Mouse (Mus musculus): ENCODE data around the gene Vac14.
"Not testable (repeated sequence)": the region's sequence is repeated elsewhere in the genome, so short reads cannot be mapped to it uniquely, and the experiment has no call there.

The Vac14 gene

DNA sequence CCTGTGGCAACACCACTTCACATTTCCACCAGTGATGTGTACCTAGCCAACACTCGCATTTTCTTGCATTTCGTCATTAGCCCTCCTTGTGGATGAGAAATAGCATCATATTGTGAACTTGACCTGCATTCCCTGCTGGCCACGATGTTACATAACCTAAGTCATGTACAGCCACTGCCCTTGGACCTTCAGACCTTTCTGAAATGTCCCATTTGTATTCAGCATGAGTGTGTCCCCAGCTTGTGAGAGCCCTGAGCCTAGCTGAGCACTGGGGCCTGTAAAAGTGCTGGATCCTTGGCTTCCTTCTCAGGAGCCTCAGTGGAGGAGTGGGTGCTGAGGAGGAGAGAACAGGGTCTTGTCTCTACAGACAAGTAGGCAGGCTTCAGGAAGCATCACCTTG lies 27.0 kb downstream of the Vac14 start:
- in situ Hi-C loops (cut with MboI, MseI), result loop anchor here (25.0 kb wide), 1 partner anchor 442 kb away; the partner anchor contains the start of genes Clec18a and Pdpr

DNA sequence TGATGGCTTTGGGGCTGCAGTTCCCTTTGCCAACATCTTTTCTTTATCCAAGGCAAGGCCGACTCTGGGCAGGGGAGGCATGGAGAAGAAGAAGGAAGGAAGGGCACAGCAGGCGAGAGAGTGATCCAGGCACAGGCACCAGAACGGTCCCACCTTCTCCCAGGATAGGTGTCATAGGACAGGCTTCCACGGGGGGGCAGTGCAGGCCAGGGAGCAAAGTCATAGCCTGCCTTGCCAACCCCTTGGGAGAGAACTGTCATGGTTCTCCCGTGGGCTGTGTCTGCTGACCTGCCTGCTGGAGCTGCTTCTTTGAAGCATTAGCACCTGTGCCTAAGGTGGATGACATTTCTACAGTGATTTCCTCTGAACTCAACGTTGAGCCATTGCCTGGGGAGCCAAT lies 27.7 kb downstream of the Vac14 start:
- in situ Hi-C loops (cut with MboI, MseI), result loop anchor here (25.0 kb wide), 1 partner anchor 441 kb away; the partner anchor contains the start of genes Clec18a and Pdpr

DNA sequence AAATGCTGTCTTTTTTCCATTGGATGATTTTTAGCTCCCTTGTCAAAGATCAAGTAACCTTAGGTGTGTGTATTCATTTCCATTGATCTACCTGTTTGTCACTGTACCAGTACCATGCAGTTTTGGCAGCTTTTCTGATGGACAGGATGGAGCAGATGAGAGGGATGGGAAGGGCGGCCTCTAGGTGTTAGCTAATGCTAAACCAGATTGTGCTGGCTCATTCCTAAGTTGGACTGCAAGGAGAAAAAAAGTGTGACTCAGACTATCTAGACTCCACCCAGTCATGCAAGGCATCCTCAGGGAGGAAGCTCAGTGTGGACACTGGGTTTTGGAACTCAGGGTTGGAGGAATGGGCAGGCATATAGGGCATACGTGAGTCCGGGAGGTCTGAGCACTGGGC lies 30.2 kb downstream of the Vac14 start:
- in situ Hi-C loops (cut with MboI, MseI), result loop anchor here (25.0 kb wide), 1 partner anchor 439 kb away; the partner anchor contains the start of genes Clec18a and Pdpr

DNA sequence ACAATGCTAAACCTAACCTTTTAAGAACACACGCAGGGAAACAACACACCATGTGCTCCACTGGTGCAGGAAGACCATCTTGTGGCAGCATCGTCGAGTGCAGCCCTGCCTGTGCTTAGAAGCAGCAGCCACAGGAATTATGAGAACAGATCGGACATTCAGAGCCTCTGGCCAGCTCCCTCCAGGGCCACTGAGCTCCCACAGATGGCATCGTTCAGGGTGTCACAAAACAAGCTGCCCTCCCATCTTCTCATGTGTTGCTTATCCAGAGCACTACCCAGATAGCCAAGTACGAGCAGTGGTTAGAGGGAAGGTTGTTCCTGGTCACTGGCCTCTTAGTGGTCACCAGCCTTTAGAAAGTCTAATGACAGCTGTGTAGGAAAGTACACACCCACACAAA lies 30.9 kb downstream of the Vac14 start:
- in situ Hi-C loops (cut with MboI, MseI), result loop anchor here (25.0 kb wide), 1 partner anchor 438 kb away; the partner anchor contains the start of genes Clec18a and Pdpr

GRCm38 (mm10) chr8:110650838-110651237 lies 32.5 kb downstream of the Vac14 start:
- in situ Hi-C loops (cut with MboI, MseI), result no loop called here

DNA sequence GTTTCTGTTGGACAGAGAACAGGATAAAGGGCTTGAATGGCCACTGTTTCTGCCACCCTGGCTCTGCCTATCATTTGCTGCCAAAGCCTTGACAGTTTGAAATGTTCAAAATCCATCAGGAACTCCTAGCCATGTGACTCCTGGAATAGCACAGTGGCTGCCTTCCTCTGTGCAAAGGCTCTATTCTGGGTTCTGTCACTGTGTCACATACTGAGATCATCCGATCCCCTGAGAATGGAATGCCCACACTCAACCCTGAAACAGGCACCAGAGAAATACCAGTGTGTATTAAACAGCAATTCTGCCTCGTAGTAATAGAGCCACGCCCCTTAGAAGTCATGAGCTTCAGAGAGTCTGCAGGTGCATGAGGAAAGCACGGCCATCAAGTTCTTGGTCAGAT lies 33.5 kb downstream of the Vac14 start:
- in situ Hi-C loops (cut with MboI, MseI), result no loop called here

DNA sequence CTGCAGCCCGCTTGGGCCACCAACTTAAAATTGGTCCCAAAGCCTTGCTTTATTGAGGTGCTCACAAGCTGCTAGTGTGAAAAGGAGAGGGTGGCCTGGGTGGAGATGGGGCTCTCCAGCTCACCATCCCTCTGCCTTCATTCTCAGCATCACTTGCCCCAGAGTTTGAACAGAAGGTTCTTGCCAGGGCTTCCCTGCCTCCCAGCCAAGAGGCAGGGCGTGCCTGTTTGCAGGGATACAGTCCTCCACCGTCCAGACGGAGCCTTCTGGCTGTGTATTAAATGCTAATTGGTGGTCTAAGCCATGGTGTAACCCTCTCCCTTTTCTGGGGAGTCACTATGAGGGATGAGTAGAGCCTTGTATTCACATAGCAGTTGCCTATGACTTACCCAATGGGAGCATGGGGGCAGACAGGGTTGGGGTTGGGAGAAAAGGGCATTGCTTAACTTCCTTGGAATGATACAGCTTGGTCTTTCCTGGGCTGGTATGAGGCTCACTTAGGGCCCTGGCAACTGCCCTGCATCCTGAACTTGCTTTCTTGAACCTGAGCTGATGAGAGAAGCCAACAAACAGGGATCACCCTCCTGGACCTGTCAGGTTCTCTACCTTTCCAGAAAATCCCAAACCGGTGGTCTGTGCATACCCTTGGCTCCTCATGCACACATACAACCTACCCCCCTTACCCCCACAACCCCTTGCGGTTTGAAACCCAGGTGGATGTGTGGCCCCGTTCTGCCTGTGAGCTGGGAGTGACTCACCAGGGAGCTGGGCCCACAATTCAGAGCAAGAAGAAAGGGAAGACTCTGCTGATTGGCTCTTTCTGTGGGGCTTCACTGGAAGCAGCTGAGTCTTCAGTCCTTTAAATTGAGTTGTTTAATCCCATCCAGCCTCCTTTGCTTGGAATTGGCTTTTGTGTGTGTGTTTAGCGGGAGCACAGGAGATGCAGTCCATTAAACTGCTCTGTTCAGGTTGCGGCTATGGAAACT lies 36.0 kb downstream of the Vac14 start:
- in situ Hi-C loops (cut with MboI, MseI), result no loop called here

DNA sequence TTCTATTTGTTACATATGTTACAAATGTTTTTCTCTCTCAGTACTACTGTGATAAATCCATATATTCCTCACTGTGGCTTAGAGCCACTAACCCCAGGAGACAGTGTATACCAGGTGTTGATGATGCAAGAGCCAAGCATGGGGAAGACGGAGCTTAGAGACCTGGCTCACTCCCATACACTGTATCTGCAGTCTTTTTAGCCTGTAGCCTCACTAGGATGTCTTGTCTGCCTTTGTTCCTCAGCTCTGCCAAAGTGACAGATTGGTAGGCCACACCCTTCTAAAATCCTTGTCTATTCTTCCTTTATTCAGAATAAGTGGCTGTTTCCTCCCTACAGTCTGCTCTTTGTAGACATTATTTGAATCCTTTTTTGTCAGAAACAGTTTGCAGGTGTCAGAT lies 37.4 kb downstream of the Vac14 start:
- in situ Hi-C loops (cut with MboI, MseI), result no loop called here

DNA sequence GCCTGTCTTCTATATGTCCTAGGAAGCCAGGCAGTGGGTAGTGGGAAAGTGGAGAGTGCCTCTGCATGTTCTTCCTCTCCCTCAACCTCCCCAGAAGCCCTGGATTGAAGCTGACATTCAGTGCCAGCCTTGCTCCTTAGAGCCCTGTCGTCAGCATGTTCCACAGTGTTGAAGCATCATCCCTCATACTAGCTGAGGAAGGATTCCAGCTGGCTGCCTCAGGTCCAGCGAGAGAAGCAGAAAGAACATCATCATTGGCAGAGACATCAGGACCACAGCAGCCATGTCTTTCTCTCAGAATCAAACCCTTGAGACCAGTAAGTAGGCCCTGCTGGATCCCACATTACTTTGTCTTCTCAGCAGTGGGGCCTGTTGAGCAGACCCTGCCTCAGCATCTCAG lies 39.3 kb downstream of the Vac14 start:
- in situ Hi-C loops (cut with MboI, MseI), result no loop called here

DNA sequence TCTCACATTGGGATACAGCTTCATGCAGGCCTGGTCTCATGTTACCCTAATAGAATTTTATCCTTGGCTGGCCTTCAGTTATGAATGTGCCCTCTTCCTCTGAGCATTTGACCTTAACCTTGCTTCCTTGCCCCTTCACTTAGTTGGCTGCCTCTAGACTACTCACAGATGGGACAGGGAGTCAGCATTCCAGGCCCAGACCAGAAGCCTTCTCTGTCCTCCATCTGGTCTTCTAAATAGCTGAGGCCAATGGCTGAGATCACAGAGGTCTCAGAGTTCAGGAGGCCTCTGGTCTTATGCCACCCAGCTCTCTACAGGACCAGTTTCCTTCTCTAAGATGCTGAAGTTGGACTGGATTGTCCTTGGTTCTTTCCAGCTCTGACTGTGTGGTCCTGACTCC lies 41.7 kb downstream of the Vac14 start:
- in situ Hi-C loops (cut with MboI, MseI), result no loop called here

- in situ Hi-C loops (cut with MboI, MseI), result no loop called here
These were observed 44.2 kb downstream of the Vac14 start for GRCm38 (mm10) chr8:110662545-110662944.

DNA sequence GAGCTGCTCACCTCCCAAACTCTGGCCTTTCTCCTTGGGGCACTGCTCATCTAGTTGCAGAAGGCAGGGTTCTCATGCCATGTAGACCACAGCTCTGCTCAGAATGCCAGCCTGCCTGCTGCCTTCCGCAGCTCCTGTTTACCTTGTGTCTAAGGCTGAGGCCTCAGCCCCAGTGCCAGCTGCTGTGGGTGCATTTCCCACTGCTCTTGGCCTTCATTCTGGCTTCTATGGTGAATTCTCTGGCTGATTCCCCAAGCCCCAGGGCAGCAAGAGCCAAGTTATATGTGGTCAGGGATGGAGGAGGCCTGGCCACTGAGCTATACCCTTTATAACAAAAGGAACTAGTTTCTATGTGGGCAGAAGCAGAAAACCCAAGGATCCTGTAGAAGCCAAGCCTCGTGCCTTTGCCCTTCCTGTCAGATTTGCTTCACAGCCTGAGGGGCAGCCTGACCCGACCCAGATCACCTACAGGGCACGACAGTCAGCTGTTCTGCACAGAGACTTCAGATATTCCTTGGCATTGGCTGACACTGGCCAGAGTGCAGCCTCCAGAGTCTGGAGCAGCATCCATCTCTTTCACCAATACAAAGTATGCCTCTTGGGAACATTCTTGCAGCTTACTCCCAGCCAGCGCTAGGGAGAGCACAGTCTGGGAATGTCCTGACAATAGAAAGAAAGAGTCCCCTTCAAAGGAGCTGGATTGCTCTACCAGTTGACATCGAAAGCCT lies 44.8 kb downstream of the Vac14 start:
- in situ Hi-C loops (cut with MboI, MseI), result no loop called here

- in situ Hi-C loops (cut with MboI, MseI), result no loop called here
These were observed 46.0 kb downstream of the Vac14 start for GRCm38 (mm10) chr8:110664202-110664896.

GRCm38 (mm10) chr8:110665000-110665399 lies 46.6 kb downstream of the Vac14 start:
- in situ Hi-C loops (cut with MboI, MseI), result no loop called here

DNA sequence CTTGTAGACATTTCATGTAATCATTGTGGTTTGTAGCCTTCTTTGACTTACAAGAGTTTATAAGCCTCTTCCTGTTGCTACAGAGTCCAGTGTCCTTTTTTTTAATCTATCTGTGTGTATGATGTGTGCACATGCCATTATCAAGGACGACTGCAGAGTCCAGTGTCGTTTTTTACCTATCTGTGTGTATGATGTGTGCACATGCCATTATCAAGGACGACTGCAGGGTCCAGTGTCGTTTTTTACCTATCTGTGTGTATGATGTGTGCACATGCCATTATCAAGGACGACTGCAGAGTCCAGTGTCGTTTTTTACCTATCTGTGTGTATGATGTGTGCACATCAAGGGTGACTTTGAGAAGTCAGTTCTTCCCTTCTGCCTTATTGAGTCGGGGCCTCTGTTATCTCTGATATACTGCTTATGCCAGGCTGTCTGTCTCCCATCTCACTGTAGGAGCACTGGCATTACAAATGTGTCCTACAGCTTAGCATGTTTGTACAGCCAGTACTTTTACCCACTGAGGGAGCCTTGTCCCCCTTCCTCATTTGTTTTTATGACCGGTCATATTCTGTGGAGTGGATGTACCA lies 49.3 kb downstream of the Vac14 start:
- in situ Hi-C loops (cut with MboI, MseI), result not testable (repeated sequence)

DNA sequence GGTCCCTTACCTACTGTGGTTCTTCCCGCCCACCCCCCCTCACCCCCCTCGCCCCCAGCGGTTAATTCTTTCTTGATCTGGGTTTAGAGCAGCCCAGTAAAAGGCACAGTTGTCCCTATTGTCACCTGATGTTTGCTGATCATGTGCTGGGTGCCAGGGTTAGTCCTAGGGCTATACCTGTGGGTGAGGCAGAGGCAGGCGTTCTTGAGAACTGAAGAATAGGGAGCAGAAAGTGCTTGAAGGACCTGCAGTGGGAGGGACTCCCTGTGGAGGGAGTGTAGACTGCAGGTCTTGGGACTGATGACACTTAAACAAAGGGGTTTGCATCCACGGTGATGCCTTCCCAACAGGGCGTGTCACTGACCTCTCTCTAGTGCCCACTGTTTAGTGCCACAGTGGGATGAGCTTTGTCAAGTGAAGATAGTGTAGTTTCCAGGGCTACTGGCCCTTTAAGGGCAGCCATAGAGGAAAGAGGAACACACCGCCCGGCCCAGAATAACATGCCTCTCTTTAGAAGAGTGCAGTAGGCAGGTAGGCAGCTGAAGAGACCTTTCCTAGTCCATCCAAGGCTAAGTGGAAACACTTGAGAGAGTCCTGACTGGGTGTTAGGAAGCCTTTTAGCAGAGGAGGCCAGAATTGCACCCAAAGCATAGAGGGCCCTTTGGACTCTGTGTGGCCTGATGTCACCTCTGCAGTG lies 51.7 kb downstream of the Vac14 start:
- in situ Hi-C loops (cut with MboI, MseI), result no loop called here

DNA sequence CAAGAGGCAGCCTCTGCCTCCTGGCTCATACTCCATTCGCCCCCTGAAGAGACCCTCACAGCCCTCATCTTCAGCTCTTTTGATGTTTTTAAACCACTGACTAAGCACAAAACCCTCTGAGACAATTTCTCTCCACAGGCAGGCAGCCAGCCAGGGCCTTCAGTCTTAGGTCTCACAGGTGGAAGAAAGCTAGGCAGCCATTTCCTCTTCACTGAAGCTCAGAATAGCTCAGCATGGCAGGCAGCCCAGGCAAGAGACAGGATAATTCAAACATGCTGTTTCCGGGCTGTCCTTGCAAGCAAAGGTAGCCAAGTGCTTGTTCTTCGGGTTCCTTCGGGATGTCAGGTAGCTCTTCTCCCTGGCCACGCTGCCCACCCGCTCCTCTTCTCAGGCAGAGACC lies 52.9 kb downstream of the Vac14 start:
- in situ Hi-C loops (cut with MboI, MseI), result no loop called here

DNA sequence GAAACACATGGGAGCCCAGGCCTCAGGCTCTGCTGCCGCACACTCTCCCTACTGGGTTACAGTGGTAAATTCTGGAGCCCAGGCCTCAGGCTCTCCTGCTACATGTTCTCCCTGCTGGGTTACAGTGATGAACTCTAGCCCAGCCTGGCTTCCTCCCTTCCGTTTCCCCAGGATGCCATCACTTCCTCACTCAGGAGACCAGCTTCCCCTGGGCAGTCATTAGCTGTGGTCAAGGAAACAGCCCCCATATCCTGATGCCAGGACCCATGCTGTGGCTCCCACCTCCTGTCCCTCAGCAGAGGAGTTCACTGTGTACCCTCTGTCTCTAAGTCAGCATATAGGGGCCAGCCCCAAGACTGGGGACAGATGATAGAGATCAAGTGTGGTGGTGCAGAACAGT lies 53.7 kb downstream of the Vac14 start:
- in situ Hi-C loops (cut with MboI, MseI), result no loop called here

- in situ Hi-C loops (cut with MboI, MseI), result no loop called here
These were observed 54.8 kb downstream of the Vac14 start for GRCm38 (mm10) chr8:110673168-110673567.

GRCm38 (mm10) chr8:110674589-110674988 lies 56.2 kb downstream of the Vac14 start:
- in situ Hi-C loops (cut with MboI, MseI), result no loop called here

GRCm38 (mm10) chr8:110676702-110677101 lies 58.3 kb downstream of the Vac14 start:
- in situ Hi-C loops (cut with MboI, MseI), result no loop called here
